Mouse (Mus musculus) spleen, adult 18-20 months (tissue): ENCODE data around the gene Gxylt2.

Source experiments
- DNase-seq, 2 experiments: peaks; one replicate each; pipeline ENCODE4 v3.0.0; 2022; ENCODE audit warnings: mixed read lengths in 2 of 2

The Gxylt2 gene

DNA sequence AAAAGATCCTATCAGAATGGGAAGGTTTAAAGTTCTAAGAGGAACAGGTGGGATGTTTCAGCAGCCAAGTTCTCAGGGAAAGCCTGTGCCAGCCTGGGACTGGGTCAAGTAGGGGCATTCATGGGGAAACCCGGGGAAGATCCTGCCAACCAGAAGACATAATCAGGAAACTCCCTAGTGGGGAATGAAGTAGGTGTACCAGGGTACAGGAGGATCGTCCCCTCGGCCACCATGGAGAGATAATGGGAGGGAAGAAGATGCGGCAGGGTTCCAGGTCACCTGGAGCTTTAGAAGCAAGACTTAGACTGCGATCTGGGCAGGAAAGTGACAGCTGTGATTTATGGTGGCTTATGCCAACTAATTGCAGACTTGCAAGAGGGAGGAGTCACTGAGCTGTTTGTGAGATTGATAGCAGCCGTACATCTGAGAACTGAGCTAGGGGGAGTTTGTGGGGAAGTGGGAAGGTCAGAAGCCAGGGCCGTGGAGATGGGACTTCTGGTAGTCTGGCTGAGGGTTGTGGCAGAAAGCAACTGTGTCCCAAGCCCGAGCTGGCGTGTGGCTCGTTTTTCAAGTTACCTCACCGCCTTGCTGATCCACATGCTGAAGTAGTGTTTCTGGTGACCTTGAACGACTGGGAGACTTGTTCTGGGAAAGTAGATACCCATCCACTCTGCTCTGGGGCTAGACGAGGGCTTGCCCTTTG is 98.0 kb downstream of the Gxylt2 start:
- DNase-seq = no peak

DNA sequence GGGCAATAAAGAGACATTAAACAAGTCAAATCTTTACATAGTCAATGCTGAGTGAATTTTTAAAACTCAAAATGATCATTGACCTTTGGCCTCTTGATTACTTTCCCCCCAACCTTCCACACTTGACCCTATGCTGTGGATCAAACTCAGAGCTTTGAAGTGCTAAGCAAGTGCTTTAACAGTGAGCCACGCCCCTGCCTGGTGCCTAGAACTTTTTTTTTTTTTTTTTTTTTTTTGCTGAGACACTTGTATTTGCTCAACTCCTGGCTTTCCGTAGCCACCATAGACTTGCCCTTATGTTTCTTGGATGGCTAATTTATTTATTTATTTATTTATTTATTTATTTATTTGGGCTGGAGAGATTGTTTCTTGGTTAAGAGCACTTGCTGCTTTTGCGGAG is 98.7 kb downstream of the Gxylt2 start:
- no peak for DNase-seq

DNA sequence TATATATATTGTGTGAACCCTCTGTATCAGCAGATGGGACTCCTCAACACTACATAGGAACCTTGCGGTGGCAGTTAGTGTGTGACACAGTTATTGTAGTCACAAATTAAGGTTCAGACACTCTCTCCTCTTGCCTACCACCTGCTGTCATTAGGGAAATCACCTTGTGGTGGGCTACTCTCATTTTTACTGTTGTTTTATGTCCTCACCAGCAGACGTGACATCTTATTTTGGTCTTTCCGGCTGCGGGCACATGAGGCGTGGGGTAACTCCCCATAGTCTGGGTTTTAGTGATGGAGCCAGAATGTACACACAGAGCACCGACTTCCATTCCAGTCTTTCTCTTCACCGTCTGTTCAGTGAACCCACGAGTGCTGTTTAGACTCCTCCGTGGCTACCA is 102.7 kb downstream of the Gxylt2 start:
- DNase-seq = no peak

DNA sequence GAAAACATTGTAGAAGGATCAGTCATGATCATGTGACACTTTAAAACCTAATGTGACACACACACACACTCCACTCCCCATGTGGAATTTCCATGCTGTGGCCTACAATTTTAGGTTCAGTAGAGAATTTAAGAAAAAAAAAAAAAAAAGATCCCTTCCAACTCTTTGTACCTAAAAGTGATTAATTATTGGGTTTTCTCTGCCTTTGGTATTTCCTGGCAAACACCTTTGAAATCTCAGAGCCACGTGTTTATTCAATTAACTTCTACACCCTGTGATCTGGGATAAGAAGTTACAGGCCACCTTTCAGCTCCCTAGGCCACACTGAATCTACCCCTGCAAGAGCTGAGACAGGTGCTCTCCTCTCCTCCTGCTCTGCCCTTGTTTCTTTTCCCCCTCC is 103.2 kb downstream of the Gxylt2 start:
- no peak for DNase-seq

DNA sequence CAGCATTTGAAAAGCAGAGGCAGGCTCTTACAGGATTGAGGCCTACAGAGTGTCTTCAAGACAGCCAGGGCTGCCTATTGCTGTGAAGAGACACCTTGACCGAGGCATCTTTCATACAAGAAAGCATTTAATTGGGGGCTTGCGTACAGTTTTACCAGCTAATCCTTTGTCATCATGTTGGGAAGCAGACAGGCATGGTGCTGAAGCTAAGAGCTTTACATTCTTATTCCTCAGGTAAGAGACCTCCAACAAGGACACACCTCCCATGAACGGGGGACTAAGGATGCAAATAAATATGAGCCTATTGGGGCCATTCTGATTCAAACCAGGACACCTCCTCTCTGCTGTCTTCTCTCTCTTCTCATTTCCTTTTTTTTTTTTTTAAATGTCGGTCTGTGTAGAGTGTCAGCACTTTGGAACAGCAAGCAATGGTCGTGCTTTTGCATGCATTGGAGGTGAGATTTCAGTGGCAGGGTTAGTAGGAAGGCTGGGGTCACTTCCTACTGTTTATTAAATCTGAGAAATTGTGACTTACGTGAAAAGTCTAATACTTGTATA is 103.8 kb downstream of the Gxylt2 start:
- no peak for DNase-seq

DNA sequence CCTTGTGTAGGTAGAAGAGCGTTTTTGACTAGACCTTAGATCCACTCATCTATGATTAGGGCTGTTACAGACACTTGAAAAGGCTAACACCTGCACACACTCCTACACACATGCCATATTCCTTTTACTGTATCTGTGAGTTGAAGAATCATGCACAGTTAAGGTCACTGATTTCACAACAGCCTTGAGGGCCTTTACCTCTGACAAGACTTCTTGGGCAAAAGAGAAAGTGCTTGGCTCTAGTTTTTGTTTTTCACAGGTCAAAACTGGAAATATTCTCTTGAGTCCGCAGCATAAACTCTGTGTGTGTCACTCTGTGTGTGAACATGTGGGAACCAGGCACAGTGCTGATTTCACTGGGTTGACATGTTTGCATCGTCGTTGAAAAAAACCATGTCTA is 105.6 kb downstream of the Gxylt2 start:
- DNase-seq = no peak

DNA sequence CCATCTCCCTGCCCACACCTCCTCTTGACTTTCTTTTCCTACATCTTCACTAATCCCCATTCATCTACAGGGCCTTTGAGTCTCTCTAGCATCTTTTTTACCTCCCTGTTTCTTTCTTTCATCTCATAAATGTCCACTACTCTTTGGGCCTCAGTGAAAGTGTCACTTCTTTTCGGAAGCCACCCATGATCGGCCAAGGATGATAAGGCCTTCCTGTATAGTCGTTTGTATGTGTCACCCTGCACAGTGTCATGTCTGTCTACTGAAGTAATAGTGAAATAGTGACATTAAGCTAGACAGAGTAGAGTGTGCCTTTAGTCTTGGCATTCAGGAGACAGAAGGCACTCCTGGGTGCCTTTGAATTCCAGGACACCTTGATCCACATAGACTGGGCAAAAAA is 107.2 kb downstream of the Gxylt2 start:
- DNase-seq = no peak

DNA sequence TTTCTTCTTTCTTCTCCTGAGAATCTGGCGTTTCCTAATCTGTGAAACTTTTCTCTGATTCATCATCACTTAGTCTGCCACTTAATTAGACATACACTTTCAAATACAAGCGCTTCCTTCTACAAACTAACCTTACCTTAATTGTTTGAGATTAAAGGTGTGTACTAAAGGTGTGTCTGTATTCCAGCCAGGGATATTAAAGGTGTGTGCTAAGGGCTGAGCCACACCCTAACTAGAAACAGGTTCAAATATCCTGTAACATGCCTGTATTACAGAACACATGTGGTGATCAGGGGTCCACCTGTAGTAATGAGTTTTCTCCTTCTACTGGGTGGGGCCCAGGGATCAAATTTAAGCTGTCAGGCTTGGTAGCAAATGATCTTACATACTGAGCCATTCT is 116.8 kb downstream of the Gxylt2 start:
- DNase-seq = no peak

DNA sequence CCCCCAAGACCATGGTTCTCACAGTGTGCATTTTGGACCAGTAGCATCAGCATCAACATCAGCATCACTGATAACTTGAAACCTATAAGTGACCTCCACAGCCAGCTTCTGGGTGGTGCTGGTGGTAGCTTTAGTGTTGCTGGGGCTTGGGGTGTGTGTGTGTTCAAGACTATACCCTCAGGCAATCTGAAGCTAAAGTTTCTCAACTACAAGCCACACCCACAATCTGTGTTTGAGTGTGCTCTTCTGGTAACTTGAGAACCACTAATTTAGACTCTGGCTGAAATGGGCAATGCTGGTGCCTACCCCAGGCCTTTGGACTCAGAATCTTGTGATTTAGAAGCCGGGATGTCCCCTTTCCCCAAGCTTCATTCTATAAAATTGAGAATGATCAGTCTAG is 118.8 kb downstream of the Gxylt2 start:
- no peak for DNase-seq

DNA sequence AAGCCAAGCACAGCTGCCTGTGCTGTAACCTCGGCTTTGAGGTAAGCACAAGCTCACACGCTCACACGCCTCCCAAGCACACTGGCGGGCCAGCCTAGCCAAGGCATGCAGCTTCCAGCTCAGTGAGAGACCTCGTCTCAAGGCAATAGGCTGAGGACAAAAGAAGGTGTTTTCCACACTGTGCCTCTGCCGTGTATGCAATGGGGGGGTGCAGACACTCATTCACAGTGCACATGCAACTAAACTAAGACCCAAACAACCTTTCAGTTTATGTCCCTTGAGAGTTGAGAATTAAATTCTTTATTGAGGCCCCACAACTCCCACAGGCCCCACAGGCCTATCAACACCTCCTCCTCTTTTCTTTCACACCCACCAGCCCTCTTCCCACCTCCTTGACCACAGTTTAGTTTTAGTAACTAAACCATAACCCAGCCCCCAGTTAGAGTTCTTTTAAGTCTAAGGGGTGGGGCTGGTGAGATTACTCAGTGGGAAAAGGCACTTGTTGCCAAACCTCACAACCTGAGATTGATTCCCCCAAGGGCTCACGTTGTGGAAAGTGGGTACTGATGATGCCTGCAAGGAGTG is 119.9 kb downstream of the Gxylt2 start:
- no peak for DNase-seq

DNA sequence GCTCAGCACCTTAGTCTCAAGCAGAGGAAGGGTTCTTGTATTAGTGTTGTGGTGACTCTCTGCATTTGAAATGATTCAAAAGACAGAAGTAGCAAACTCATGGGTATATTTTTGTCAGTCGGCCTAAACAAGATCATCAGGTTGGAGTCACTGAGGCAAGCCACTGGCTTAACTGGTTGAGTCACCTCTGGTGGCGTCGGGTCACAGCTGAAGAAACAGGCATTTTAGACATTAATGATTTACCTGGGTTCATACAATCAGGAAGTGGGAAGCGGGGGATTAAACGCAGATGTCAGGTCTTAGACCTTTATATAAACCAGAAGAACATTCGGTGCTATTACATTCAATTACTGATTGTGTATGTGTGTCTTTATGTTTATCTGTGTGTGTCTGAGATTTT is 121.5 kb downstream of the Gxylt2 start:
- DNase-seq = no peak

DNA sequence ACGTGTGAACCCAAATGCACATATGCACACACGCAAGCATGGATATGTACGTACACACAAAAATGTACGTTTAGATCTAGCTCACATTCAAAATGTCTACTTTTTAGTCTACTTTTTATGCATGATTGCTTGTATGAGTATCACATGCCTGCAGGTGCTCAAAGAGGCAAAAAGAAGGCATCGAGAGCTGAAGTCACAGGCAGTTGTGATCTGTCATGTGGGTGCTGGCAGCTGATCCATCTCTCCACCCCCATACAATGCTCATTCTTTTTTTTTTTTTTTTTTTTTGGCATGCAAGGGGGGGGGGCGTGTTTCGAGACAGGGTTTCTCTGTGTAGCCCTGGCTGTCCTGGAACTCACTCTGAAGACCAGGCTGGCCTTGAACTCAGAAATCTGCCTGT is 124.0 kb downstream of the Gxylt2 start:
- DNase-seq = no peak

DNA sequence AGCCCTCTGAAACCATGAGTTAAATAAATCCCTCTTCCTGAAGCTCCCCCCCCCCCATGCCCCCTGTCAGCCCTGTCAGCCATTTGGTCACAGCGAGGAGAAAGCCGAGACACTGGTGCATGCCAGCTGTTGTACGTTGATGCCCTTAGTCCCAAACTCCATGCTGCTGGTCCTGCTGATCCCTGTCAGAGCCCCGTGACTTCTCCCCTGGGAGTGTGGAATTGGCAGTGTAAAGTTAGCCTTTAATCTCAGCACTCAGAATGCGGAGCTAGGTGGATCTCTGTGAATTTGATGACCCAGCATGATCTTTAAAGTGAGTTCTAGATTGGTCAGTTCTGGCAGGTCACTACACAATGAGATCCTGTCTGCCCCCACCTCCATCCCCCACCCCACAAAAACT is 125.2 kb downstream of the Gxylt2 start:
- DNase-seq = no peak

DNA sequence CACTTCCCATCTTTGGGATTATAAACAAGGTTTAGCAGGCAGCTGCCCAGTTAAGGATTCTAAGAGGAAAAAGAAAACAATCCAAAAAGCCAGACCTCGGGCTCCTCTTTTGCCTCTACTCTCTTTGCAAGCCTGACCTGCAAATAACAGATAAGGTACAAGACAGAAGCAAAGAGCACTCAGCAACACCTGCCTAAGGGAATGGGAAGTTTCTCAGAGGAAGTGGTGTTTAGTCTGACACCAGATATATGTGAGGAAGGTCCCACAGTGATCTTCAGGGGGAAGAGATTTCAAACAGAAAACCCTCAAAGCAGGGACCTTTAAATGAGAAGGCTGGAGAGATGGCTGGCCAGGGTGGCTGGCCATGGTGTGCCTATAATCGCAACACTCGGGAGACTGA is 126.7 kb downstream of the Gxylt2 start:
- no peak for DNase-seq

DNA sequence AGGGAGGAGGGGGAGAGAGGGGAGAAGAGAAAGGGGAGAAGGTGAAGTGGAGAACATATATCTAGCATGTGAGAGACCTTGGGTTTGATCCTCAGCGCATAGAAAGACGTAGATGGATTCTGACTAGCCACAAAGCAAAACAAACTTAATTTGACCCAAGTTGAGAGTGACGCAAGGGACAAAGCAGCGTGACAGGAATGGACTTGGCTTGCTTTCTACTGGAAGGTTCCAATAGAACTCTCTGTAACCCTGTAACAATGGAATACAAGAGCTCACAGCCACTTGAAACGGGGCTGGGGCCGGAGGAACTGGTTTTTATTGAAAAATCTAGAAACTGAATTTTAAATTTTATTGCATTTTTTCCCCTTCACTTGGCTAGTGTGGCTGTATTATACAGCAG is 127.2 kb downstream of the Gxylt2 start:
- DNase-seq = no peak

DNA sequence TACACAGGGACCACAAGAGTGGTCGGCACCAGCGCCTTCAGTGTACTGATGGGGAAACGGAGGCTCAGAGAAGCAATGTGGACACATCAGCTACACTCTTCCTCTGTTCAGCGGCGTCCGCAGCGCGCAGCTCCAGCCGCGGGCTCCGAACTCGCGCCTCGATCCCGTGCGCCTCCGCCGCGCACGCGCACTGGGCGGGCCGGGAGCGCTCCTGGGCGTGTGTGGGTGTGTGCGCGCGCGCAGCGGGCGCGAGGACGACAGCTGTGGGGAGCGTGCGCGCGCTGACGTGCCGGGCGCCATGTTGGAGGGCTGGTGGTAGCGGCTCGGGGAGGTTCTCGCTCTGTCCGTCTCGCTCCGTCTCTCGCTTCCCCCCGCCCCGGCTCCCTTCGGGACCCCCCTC is 128.8 kb downstream of the Gxylt2 start, which contains the start of gene Ppp4r2:
TSS of gene Ppp4r2 (plus strand) at position 268 of the 400 bp plus-strand sequence.
- DNase-seq = peak; percentile 82 to 93

DNA sequence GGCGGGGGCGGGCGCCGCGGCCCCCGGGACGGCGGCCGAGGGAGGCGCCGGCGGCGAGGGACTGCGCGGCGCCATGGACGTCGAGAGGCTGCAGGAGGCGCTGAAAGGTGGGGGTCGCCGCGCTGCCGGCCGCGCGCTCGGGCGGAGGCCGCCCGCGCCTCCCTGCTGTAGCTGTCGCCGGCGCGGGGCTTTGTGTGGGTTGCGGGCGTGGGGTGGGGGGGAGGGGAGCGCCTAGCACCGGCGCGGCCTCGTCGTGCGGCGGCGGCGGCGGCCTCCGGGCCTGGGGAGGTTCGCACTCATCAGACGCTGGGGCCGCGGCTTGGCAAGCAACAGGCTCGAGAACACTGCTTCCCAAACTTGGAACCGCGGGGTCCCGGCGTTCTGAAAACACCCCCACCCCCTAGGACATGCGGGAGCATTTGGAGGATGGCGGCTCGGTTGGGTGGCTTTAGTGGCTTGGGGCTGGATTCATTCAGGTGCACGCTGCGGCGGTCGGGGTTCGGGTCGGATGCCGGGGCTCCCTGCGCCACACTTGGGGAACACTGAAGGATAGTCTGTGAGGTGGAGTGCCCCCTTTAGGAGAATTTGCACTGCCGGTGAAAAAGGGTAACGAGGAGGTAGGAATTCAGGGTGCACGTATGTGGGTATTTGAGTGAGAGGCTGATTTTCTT is 129.4 kb downstream of the Gxylt2 start:
- DNase-seq = peak; percentile 45 to 58

DNA sequence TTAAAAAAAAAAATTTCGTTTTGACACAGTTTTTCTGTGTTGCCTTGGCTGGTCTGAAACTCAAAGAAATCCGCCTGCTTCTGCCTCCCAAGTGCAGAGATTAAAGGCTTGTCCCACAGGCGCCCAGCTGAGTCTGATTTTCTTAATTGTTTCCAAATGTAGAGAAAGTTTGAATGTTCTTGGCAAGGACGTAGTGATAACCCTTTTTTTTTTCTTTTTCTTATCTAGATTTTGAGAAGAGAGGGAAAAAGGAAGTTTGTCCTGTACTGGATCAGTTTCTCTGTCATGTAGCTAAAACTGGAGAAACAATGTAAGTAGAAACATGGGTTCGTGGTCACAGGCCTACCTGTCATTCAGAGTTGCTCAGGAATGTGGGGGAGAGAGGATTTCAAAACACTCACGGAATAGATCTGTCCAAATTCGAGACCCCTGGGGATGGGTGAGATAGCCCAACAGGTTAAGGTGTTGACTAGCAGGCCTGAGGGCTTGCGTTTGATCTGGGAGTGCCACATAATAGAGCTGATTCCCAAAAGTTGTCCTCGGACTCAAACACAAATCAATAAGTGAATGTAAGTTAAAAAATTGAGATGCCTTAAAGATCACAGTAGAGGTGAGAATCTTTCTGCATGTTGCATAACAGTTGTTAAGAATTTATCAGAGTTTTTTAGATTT is 130.1 kb downstream of the Gxylt2 start:
- no peak for DNase-seq

DNA sequence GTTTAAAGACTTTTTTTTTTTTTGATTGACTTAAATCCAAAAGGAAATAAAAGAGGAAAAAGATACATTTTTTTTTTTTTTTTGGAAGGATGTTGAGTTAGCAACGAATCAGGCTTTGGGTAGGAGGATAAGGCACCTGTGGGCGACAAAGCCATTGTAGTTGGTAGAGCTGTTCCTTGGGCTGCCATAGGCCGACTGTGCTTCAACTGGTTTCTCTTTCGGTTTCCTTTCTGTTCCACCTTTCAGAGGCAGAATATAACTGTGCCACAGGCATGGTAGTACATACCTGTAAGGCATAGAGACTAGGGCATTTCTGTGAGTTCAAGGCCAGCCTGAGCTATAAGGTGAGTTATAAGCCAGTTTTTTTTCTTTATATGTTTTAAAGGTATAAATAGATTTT is 140.5 kb downstream of the Gxylt2 start:
- no peak for DNase-seq

DNA sequence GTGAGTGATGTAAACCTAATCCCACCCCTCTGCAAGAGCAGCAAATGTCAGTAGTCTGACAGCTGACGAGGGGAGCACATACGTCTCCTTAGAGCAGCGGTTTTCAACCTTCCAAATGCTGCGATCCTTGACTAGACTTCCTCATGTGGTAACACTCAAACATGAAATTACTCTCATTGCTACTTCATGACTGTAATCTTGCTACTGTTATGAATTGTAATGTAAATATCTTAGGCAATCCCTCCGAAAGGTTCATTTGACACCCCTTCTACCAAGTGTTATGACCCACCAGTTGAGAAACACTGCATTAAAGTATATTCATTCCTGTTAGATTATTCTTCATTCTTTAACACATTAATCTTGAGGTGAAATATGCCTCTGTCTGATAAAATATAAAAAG is 142.7 kb downstream of the Gxylt2 start:
- DNase-seq = no peak

DNA sequence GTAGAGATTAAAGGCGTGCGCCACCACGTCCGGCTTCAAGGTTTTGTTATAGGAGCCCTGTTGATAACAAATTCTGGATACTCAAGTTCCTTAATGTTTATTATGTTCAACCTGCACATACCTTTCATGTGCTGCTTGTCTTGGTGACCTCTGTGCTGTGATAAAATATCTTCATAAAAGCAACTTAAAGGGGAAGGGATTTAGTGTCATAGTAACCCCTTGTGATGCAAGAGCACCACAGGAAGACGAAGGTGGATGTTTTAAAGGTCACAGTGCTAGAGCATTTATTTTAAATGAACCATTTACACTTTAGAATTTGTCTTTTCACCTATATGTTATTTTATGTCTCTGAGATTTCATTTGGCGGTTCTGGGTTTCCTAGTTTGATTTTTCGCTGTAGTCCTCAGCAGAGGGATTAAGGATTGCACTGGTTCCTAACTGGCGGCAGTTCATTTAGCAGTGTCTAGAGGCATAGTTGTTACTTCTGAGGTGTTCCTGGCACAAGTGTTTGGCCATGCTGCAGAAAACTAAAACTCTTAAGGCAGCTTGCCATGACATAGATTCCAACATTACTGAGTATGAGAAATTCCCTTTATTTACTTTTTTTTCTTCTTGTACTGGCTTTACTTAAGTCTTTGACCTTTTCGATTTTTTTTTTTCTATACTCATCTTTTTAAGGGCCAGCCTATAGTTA is 144.3 kb downstream of the Gxylt2 start:
- no peak for DNase-seq

DNA sequence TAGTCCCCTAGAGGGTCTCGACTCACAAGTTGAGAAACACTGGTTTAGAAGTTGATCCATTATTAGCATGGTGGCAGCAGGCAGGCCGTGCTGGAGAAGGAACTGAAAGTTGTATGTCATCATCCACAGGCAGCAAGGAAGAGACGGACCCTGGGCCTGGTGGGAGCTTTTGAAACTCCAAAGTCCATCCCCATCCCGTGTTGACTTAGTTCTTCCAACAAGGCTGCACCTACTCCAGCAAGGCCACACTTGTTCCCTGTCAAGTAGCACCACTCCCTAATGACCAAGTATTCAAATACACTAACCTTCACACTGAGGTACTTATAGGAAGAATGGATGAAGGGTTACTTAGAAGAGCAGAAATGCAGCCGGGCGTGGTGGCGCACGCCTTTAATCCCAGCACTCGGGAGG is 146.1 kb downstream of the Gxylt2 start:
- DNase-seq = no peak

DNA sequence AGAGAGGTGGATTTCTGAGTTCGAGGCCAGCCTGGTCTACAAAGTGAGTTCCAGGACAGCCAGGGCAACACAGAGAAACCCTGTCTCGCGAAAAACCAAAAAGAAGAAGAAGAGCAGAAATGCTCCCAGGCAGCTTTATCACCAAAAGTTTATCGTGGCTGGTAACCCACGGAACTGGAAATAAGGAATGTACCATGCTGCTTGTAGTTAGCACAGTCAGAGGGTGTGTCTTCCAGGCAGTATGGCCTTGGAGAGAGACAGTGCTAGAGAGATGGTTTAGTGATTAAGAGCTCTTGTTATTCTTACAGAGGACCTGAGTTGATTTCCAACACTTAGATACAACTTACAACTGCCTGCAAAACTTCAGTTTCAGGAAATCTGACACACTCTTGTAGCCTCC is 146.5 kb downstream of the Gxylt2 start:
- no peak for DNase-seq
